Mouse (Mus musculus) intestine, postnatal 0 days (tissue): Measurements from ENCODE around the gene Vip. TPM values are rescaled to one million over a fixed set of nuclear protein-coding genes. Genes with fewer than 3 reads are reported as not detected.

Experiments
- ATAC-seq: fragments of 200-750 bp; cut with Nextera tagmentation; 2 replicates; pipeline ENCODE4 v1.8.0; 2017; ENCODE audit warnings: mild to moderate bottlenecking, moderate TSS enrichment, moderate library complexity
- H3K27ac ChIP-seq: fragments of 300-500 bp; sonication (generic); 2 replicates; pipeline ENCODE4 v1.5.1; 2014; ENCODE audit warnings: mild to moderate bottlenecking, low read depth, low read length, moderate library complexity
- H3K27me3 ChIP-seq: fragments of 300-500 bp; sonication (generic); replicated peaks from 2 replicates; pipeline ENCODE4 v1.6.1; 2014; ENCODE audit warnings: low read length, mixed read lengths; ENCODE audit not compliant: control insufficient read depth, insufficient read depth
- H3K36me3 ChIP-seq: fragments of 300-500 bp; sonication (generic); 2 replicates; pipeline ENCODE4 v1.6.1; 2014; ENCODE audit warnings: mild to moderate bottlenecking, moderate library complexity; ENCODE audit not compliant: control insufficient read depth, insufficient read depth
- H3K4me1 ChIP-seq: fragments of 300-500 bp; sonication (generic); replicated peaks from 2 replicates; pipeline ENCODE4 v1.6.1; 2014; ENCODE audit warnings: antibody characterized with exemption, low read length, mixed read lengths; ENCODE audit not compliant: control insufficient read depth, insufficient read depth
- H3K4me2 ChIP-seq: fragments of 300-500 bp; sonication (generic); replicated peaks from 2 replicates; pipeline ENCODE4 v1.6.1; 2014; ENCODE audit warnings: low read depth, mild to moderate bottlenecking, moderate library complexity
- H3K4me3 ChIP-seq: fragments of 300-500 bp; sonication (generic); 2 replicates; pipeline ENCODE4 v1.5.1; 2014; ENCODE audit warnings: low read depth, low read length
- H3K9ac ChIP-seq: fragments of 300-500 bp; sonication (generic); 2 replicates; pipeline ENCODE4 v1.6.1; 2014; ENCODE audit warnings: mild to moderate bottlenecking, low read depth, low read length
- H3K9me3 ChIP-seq: fragments of 300-500 bp; sonication (generic); 2 replicates; pipeline ENCODE4 v1.6.1; 2016; ENCODE audit warnings: mixed run types; ENCODE audit not compliant: control insufficient read depth
- CTCF ChIP-seq: sonication (generic); IDR thresholded peaks from 2 replicates; pipeline ENCODE4 v1.5.1; 2016; ENCODE audit warnings: low read depth, mild to moderate bottlenecking, control low read depth, antibody characterized with exemption, moderate library complexity
- WGBS: fragments of 180-500 bp; shearing (Covaris S2); extraction: QIAGEN DNeasy Blood & Tissue Kit; methylation state at CpG from one replicate; pipeline ENCODE4 v1.1.7; 2014; 5-methylcytosine and 5-hydroxymethylcytosine counted together
- polyA plus RNA-seq: library from polyadenylated mRNA; unstranded; fragments of >200 nt; fragmentation: Nextera tagmentation; extraction: Ambion mirVana; gene quantifications from 2 replicates; pipeline ENCODE4 v1.2.1, GENCODE M21; 2015

The Vip gene
- polyA plus RNA-seq, 1 experiment from 2014 or later, result 33.8 TPM

DNA sequence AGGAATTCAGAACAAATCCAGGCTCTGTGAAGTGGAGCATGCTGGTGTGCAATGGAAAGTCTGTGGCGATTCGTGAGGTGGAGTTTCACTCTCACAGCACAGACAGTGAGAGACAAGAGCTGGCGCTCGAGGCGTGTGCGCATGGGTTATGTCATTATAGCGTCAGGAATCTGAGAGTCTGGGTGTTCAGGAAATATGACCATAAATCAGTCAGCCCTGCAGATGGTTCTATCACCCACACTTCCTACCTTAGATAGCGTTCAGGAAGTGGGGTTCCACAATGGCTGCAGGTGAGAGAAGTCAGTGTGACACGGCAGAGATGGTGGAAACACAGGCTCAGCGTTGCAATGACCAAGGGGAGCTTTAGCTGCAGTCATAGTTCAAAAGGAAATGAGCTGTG, 35.5 kb upstream of the Vip start:
- Histone ChIP-seq H3K36me3 (no peaks in the 10 kb centered on the region), H3K4me3 (no peak overlapping the region), H3K4me1 (no peaks in the 10 kb centered on the region), H3K27me3 (no peaks in the 10 kb centered on the region), H3K9me3 (no peaks in the 10 kb centered on the region), H3K27ac (no peak overlapping the region), H3K9ac (no peak overlapping the region), H3K4me2 (no peak overlapping the region)
- 67% methylated on average over 10 of the region's 10 CpGs for WGBS
- no peak for TF ChIP-seq CTCF
- no peak for ATAC-seq

DNA sequence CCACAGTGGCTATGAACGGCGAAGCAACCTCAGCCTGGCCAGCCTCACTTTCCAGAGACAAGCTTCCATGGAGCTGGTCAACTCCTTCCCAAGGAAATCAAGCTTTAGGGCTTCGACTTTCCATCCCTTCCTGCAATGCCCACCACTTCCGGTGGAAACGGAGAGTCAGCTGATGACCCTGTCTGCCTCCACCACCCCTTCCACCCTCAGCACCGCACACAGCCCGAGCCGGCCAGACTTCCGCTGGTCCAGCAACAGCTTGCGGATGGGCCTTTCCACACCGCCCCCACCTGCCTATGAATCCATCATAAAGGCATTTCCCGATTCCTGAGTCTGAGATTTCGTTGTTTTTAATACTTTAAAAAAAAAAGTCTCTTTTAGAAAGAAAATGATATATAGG, 34.6 kb upstream of the Vip start:
- Histone ChIP-seq H3K4me3 (no peak overlapping the region), H3K27me3 (no peaks in the 10 kb centered on the region), H3K4me2 (no peak overlapping the region), H3K9me3 (no peaks in the 10 kb centered on the region), H3K27ac (no peak overlapping the region), H3K9ac (no peak overlapping the region), H3K4me1 (no peaks in the 10 kb centered on the region), H3K36me3 (no peaks in the 10 kb centered on the region)
- TF ChIP-seq CTCF, result no peak
- no peak for ATAC-seq
- 84% methylated on average over 13 of the region's 13 CpGs for WGBS

GRCm38 (mm10) chr10:5608874-5609273, 30.1 kb upstream of the Vip start:
- H3K4me3 ChIP-seq, result no peak overlapping the region
- no peak overlapping the region for H3K27ac ChIP-seq
- H3K9ac ChIP-seq, result no peak overlapping the region
- no peaks in the 10 kb centered on the region for H3K9me3 ChIP-seq
- no peaks in the 10 kb centered on the region for H3K36me3 ChIP-seq
- ATAC-seq, result no peak
- TF ChIP-seq CTCF, result no peak
- H3K27me3 ChIP-seq, result no peaks in the 10 kb centered on the region
- 77% methylated on average over 3 of the region's 3 CpGs for WGBS
- H3K4me1 ChIP-seq, result no peaks in the 10 kb centered on the region
- no peak overlapping the region for H3K4me2 ChIP-seq

- Histone ChIP-seq H3K36me3 (no peaks in the 10 kb centered on the region), H3K9me3 (no peaks in the 10 kb centered on the region), H3K27ac (no peak overlapping the region), H3K9ac (no peak overlapping the region), H3K4me2 (no peak overlapping the region), H3K27me3 (no peaks in the 10 kb centered on the region), H3K4me1 (no peaks in the 10 kb centered on the region), H3K4me3 (no peak overlapping the region)
- no peak for ATAC-seq
- 82% methylated on average over 13 of the region's 13 CpGs for WGBS
- TF ChIP-seq CTCF, result no peak
These were observed 23.6 kb upstream of the Vip start for GRCm38 (mm10) chr10:5615186-5616040.

- no peak overlapping the region for H3K4me2 ChIP-seq
- no peak overlapping the region for H3K9ac ChIP-seq
- TF ChIP-seq CTCF, result no peak
- no peaks in the 10 kb centered on the region for H3K27me3 ChIP-seq
- H3K4me1 ChIP-seq, result no peaks in the 10 kb centered on the region
- no peaks in the 10 kb centered on the region for H3K9me3 ChIP-seq
- 80% methylated on average over 5 of the region's 5 CpGs for WGBS
- H3K27ac ChIP-seq, result no peak overlapping the region
- H3K4me3 ChIP-seq, result no peak overlapping the region
- H3K36me3 ChIP-seq, result no peaks in the 10 kb centered on the region
- no peak for ATAC-seq
These were observed 12.8 kb upstream of the Vip start for GRCm38 (mm10) chr10:5626268-5626667.

- Histone ChIP-seq H3K4me2 (no peak overlapping the region), H3K4me1 (no peaks in the 10 kb centered on the region), H3K4me3 (no peak overlapping the region), H3K36me3 (no peaks in the 10 kb centered on the region), H3K27ac (no peak overlapping the region), H3K9me3 (no peaks in the 10 kb centered on the region), H3K9ac (no peak overlapping the region), H3K27me3 (no peaks in the 10 kb centered on the region)
- 80% methylated on average over 4 of the region's 4 CpGs for WGBS
- TF ChIP-seq CTCF, result no peak
- no peak for ATAC-seq
These were observed 5.3 kb upstream of the Vip start for GRCm38 (mm10) chr10:5633672-5634200.
